Mouse (Mus musculus) megakaryocyte, embryonic 14.5 days (primary cell): ENCODE results near the gene Skor1.

ENCODE experiments used
- FLI1 ChIP-seq: IDR thresholded peaks from 2 replicates; pipeline ENCODE4 v1.6.1; 2012; ENCODE audit warnings: low read length, inconsistent platforms, mixed read lengths
- GATA1 ChIP-seq: IDR thresholded peaks from 3 replicates; pipeline ENCODE4 v1.6.1; 2012; ENCODE audit warnings: mixed read lengths, low read length, inconsistent platforms, borderline replicate concordance

DNA sequence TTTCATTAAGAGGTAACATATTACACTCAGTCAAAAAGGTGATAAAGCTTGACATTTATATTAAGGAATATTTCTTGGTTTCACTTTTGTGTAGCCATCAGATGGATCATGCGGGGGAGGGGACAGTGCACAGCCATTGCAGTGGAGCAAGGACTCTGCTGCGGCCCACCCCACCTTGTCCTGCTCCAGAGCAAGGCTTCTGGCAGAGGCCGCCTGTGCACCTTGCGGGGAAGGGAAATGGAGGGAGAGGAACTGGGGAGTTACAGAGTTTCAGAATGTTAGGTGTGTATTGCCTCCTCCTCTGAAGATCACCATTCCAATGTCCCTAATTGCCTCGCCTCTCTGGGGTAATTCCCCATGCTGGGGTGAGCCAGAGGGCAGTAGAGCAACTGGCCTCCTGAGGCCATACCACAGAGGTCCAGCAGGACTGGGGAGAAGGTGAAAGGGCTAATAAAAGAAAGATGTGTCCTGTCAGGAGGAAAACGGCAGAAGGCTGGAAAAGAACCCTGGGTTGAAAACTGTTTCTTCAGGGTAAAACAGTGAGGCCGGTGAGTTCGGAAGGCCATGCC, 47.4 kb upstream of the Skor1 start:
- TF ChIP-seq GATA1 (no peak), FLI1 (no peak)
